Mouse (Mus musculus): ENCODE measurements around the gene Ipcef1.
A peak's percentile ranks its signal among the peaks of the same experiment; 100 is the strongest.
"Not testable (repeated sequence)": the region's sequence is repeated elsewhere in the genome, so short reads cannot be mapped to it uniquely, and the experiment has no call there.

The Ipcef1 gene

DNA sequence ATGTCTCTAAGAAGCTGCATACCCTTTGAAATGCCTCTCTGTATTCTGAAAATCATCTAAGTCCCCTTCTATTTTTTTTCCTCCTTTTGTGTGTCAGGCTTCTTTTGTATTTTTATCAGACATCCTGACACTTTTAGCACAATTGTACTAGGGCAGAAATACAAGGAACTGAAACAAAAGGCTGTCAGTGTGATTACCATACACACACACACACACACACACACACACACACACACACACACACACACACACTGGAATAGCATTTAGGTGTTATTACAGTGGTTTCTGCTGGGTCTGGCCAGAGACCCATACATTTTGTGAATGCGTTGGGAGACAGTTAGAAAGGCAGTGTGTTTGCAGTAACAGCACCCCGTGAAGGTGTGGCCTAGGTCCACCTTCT is 18.8 kb downstream of the Ipcef1 start:
- no peak for DNase-seq

- no peak for DNase-seq
Measured at GRCm38 (mm10) chr10:7025028-7025427, 27.2 kb downstream of the Ipcef1 start.

GRCm38 (mm10) chr10:7020551-7020950 is 31.7 kb downstream of the Ipcef1 start:
- DNase-seq: no peak

DNA sequence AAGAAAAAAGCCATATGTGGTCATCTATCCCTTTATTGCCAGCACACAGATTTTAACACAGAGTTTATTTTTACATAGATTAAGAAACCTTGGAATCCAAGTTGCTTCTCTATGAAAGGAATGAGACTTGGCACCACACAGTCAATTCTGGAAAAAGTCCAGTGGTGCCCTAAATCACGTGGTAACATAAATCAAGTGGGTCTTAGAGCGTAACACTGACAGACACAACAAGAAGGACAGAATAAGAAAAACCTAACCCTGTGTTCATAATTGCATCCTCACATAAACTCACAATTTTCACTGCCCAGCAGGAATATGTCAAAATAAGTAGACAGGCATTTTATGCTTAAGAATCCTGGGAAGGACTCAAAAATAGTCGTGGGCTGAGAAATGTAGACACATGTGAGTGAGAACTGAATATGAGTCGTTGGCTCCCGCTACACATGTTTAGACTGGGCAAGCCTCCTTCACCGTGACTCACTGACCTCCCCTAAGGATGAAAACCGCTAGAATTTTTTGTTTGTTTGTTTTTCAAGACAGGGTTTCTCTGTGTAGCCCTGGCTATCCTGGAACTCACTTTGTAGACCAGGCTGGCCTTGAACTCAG is 32.4 kb downstream of the Ipcef1 start:
- peak in 1 of 2 experiments; percentile 19 for DNase-seq

- peak in 1 of 2 experiments; percentile 30 for DNase-seq
Measured at GRCm38 (mm10) chr10:7015199-7015598, 37.1 kb downstream of the Ipcef1 start.

DNA sequence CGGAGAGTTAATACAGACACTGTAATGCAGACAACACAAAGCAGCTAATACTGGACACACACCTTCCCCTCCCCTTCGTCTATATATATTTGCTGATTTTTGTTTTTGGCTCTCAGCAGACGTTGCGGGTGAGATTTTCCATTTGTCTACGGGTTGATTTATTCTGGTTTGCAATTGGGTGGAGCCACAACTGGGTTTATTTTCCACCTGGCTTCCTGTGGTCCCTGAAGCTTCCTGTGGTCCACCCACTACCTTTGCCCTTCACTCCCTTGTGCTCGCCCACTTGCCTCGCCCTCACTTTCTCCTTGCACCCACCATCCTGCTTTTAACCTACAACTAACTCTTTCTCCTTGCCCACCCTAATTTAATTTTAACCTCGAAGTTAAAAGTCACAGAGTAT is 41.7 kb downstream of the Ipcef1 start:
- DNase-seq: no peak

DNA sequence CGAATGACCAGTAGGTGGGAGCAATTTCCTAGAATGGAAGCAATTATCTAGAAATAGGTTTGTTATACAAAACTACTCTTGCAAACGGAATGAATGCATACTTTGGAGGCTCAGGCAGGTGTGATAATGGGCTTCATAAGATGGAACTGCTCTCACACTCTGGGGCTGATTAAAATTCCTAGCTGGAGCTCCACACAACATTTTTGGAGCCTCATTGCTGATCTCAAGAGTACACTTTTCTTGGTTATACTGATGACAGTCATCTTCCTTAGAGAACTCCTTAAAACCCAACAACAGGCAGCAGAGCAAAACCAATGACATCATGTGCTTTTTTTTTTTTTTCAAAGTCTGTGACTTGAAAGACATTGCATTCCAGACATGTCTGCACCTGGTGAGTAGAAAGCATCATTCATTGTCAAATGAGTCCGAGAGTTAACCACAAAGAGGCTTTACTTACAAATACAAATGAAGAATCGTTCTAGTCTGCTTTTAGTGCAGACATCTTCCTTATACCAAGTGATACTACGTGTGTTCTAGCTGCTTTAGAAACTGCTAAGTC is 47.2 kb downstream of the Ipcef1 start:
- DNase-seq: no peak

DNA sequence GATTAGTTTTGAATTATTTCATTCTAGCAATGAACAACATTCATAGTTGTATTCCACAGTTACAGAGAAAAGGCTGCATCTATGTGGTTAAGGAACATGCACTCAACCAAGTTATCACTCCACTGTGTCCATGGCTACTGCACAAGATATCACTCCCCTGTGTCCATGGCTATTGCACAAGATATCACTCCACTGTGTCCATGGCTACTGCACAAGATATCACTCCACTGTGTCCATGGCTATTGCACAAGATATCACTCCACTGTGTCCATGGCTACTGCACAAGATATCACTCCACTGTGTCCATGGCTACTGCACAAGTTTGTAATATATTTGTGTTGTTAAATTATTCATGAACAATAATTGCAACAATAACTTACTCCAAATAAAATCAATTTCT is 48.4 kb downstream of the Ipcef1 start:
- not testable (repeated sequence) for DNase-seq

GRCm38 (mm10) chr10:6999355-6999754 is 52.9 kb downstream of the Ipcef1 start:
- peak; percentile 43 to 58 for DNase-seq

DNA sequence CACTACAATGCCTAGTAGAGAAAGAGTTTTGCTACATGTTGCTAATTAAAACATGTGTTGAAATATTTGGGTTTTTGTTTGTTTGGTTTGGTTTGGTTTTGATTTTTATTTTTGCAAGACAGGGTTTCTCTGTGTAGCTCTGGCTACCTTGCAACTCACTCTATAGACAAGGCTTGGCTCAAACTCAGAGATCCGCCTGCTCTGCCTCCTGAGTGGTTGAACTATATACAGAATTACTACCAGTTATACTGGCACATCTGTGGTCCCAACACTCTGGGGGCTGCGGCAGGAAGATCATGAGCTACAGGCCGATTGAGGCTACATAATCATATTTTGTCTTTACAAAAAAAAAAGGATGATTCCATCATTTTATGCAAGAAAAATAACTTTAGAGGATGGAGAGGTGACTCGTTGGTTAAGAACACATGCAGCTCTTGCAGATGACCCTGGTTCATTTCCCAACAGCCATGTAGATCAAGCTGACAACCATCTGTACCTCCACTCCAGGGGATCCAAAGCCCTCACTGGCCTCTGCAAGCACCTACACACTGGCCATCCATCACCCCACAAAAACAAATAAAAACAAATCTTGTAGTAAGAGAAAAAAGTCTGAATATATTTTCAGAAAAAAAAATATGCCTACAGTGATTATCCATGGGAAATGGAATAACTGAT is 53.6 kb downstream of the Ipcef1 start:
- DNase-seq: peak; percentile 74 to 87

DNA sequence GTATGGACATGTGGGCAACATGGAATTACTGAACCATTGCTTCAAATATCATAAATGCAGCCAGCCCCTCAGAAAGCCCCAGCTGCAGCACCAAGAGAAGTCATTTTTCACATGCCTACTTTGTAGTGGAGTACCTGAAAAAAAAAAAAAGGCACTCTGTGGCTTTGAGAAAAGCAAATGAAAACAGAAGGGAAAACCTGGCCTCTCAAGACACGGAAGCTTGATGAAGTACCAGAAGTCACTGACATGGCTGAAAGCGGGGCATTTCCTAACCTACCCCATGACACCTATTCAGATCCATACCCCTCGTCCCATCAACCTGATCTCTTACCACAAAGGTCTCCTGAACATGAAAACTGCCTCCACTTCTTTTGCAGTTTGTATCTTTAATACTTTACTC is 55.4 kb downstream of the Ipcef1 start:
- DNase-seq: no peak

GRCm38 (mm10) chr10:6988555-6988954 is 63.7 kb downstream of the Ipcef1 start:
- DNase-seq: no peak

- no peak for DNase-seq
Measured at GRCm38 (mm10) chr10:6987399-6988098, 64.7 kb downstream of the Ipcef1 start.

DNA sequence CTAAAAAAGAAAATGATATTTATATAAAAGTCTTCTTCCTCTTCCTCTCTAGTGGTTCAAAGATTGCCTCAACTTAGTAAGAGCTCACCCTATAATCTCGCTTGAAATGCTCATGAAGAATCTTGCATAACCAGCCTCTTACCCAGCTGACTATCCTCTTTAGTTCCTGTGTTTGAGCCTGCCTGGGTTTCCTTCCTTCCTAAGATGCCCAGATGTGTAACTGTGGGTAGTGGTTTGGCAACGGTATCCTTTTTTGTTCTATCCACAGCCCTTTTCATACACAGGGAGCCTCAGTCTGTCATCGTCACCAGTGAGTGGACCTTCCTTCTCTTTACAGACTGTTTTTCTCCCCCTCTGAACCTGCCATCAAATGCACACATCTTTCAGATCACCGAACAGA is 66.0 kb downstream of the Ipcef1 start:
- no peak for DNase-seq

- no peak for DNase-seq
Measured at GRCm38 (mm10) chr10:6983431-6983830, 68.8 kb downstream of the Ipcef1 start.

GRCm38 (mm10) chr10:6982751-6983151 is 69.5 kb downstream of the Ipcef1 start:
- DNase-seq: no peak

GRCm38 (mm10) chr10:6980236-6980635 is 72.0 kb downstream of the Ipcef1 start:
- peak in 1 of 2 experiments; percentile 45 for DNase-seq

DNA sequence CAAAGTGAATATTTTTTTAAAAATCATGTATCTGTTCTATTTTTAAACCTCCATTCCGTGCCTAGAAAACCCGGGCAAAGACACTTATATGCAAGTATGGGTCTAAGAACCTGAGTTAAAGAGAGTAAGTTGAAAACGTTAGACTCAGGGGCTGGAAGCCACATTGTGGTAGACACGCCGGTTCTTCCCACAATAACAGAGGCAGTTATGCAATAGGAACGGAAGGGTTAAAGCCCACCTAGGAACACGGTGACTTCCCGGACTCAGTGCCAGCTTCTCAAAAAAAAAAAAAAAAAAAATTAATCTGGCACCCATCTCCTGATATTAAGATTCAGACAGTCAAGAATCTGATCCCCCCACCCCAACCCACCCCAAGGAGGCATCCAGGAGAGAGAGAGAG is 72.5 kb downstream of the Ipcef1 start:
- peak; percentile 54 to 67 for DNase-seq

DNA sequence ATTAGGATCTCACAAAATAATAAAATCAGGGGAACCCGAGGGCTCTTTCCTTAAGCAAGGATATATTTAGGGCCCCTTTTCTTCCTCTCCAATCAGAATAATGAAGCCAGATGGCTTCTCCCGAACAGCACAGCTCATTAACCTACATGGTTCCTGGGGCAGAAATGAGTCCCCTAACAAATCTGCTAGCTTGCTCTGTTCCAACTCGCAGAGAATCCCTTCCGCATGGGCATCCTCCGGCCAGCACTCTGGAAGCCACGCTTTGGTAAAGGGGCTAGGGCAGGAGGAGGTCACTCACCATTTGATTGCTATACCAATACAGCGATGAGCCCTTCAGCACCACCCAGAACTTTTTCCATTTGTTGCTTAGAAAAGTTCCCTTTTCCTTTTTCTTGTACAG is 73.1 kb downstream of the Ipcef1 start:
- DNase-seq: peak; percentile 76 to 79

DNA sequence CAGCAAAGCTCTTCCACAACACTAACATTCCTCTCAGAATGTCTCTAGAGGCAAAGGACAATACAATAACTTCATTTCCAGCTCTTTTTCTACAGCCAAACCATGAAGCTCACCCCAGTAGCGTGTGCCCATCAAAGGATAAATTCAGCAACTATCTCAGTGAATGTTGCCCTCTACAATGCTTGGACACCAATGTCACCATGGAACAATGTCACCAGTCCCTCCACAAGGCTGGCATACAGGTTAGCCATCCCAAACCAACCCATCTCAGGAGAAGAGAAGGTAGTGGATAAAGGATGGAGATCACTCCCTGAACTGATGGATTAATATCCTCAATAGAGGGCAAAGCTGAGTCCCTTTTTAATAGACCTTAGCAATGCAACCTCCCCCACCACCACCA is 73.5 kb downstream of the Ipcef1 start:
- peak in 1 of 2 experiments; percentile 55 for DNase-seq

DNA sequence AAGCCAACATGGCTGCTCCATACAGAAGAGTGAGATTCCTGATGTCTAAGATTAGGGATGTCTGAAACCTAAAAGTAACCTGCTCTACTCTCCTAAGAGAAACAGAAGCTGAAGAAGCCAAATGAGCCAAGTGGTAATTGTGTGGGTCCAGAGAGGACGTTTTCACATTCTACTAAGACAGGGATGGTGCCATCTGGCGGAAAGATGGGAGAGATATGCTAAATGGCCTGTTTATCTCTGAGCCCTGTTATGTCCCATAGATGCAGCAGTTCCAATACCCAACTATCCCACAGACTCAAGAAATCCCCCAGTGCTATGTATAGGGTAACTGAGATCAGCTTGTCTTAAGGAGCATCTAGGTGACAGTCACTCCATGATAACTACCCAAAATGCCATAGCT is 74.4 kb downstream of the Ipcef1 start:
- peak; percentile 45 to 57 for DNase-seq

GRCm38 (mm10) chr10:6968334-6968733 is 83.9 kb downstream of the Ipcef1 start:
- no peak for DNase-seq

DNA sequence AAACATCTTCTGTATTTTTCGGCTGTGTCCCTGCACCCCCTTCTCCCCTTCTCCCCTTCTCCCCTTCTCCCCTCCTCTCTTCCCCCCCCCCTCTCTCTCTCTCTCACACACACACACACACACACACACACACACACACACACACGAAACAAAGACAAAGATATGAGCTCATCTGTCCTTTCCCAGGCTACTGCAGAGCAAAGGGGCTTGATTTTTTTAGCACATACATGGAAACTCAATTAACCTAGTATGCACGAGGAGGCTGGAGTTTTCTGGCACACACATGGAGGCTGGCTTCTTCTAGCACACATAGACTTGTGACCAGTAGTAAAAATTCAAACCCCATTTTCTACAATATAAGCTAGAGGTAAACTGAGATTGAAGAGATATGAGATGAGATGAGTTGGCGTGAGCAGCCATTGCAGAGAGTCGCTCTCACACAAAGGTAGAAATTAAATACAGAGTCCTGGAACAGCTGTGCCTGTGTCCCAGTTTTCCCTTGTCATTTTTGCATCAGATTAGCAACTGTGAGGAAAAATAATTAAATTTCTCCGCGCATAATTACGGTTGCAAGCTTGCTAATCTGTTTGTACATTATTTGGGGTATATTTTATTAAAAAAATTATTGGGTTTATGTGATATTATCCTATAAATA is 84.6 kb downstream of the Ipcef1 start:
- DNase-seq: no peak

Data from cerebellum, postnatal 10 days (tissue).